Mouse (Mus musculus) heart, postnatal 10 days (tissue): Measurements from ENCODE around the gene Irf3. TPM values are rescaled to one million over a fixed set of nuclear protein-coding genes. Genes with fewer than 3 reads are reported as not detected.

Source experiments
- DNase-seq, 2 experiments: peaks; one replicate each; pipeline ENCODE4 v3.0.0; 2021
- intact Hi-C: fragments of 180-260 bp; cut with DNase I; formaldehyde crosslinking; loops from one replicate; pipeline ENCODE4 v1.15.1; 2025
- total RNA-seq, 2 experiments: library from RNA; stranded (reverse); gene quantifications; 2 replicates each; pipeline ENCODE4 v1.2.3; 2021

Gene Irf3
- total RNA-seq, 2 experiments from 2014 or later = 34.1 to 47.9 TPM

GRCm38 (mm10) chr7:44973415-44974130 lies 23.9 kb upstream of the Irf3 start:
- intact Hi-C loops = no loop called here
- DNase-seq = no peak

GRCm38 (mm10) chr7:44974383-44975116 lies 22.9 kb upstream of the Irf3 start, which contains the start of gene Cpt1c:
Cpt1c (minus strand) TSS chr7:44974851.
- intact Hi-C loops = no loop called here
- peak; percentile 80 to 86 for DNase-seq

GRCm38 (mm10) chr7:44975117-44975419 lies 22.4 kb upstream of the Irf3 start:
- intact Hi-C loops = no loop called here
- DNase-seq = no peak

- no peak for DNase-seq
- intact Hi-C loops = no loop called here
Measured at GRCm38 (mm10) chr7:44978300-44978699, 19.1 kb upstream of the Irf3 start.

GRCm38 (mm10) chr7:44981539-44981938 lies 15.9 kb upstream of the Irf3 start:
- DNase-seq = no peak
- intact Hi-C loops = loop anchor here (5.0 kb wide), 1 partner anchor 156 kb away; the partner anchor contains the start of genes Flt3l and Gm45713

GRCm38 (mm10) chr7:44983085-44983484 lies 14.4 kb upstream of the Irf3 start:
- intact Hi-C loops = loop anchor here (5.0 kb wide), 1 partner anchor 154 kb away; the partner anchor contains the start of genes Flt3l and Gm45713
- DNase-seq = peak; percentile 91 to 95

- intact Hi-C loops = loop anchor here (2.0 to 5.0 kb wide), 2 partner anchors 85 to 153 kb away; partner anchors contain the start of genes Flt3l and Gm45713
- no peak for DNase-seq
Measured at GRCm38 (mm10) chr7:44983944-44984832, 13.3 kb upstream of the Irf3 start.

- no peak for DNase-seq
- intact Hi-C loops = loop anchor here (2.0 to 5.0 kb wide), 2 partner anchors 84 to 153 kb away; partner anchors contain the start of genes Flt3l and Gm45713
Measured at GRCm38 (mm10) chr7:44984833-44985164, 12.6 kb upstream of the Irf3 start.

GRCm38 (mm10) chr7:44985595-44986191 lies 11.8 kb upstream of the Irf3 start:
- intact Hi-C loops = loop anchor here (1.0 to 2.0 kb wide), 2 partner anchors 31 to 83 kb away; partner anchors contain the start of gene Scaf1

GRCm38 (mm10) chr7:44986192-44986878 lies 11.1 kb upstream of the Irf3 start, which contains the start of gene Prmt1:
Prmt1 (minus strand) TSS chr7:44986568.
- DNase-seq = peak; percentile 98 to 99
- intact Hi-C loops = loop anchor here (1.0 kb wide), 1 partner anchor 30 kb away; the partner anchor contains the start of gene Scaf1

More at GRCm38 (mm10) chr7:44985595-44986191, 11.8 kb upstream of the Irf3 start:
- peak; percentile 79 to 82 for DNase-seq

- intact Hi-C loops = loop anchor here (1.0 kb wide), 1 partner anchor 29 kb away; the partner anchor contains the start of gene Scaf1
- DNase-seq = no peak
Measured at GRCm38 (mm10) chr7:44986879-44987718, 10.3 kb upstream of the Irf3 start.

GRCm38 (mm10) chr7:44996672-44997071 lies 776 bp upstream of the Irf3 start:
- DNase-seq = no peak
- intact Hi-C loops = no loop called here

GRCm38 (mm10) chr7:44997940-44998428 lies 536 bp downstream of the Irf3 start:
- no peak for DNase-seq
- intact Hi-C loops = loop anchor here (2.0 kb wide), 1 partner anchor 17 kb away; no protein-coding TSS in a partner anchor

GRCm38 (mm10) chr7:44998501-44998955 lies 1.1 kb downstream of the Irf3 start, which contains the start of gene Bcl2l12:
Bcl2l12 (minus strand) TSS chr7:44998712.
- intact Hi-C loops = loop anchor here (2.0 kb wide), 1 partner anchor 16 kb away; no protein-coding TSS in a partner anchor
- DNase-seq = peak; percentile 56 to 75

GRCm38 (mm10) chr7:44999753-45000152 lies 2.3 kb downstream of the Irf3 start:
- intact Hi-C loops = loop anchor here (2.0 kb wide), 1 partner anchor 15 kb away; no protein-coding TSS in a partner anchor
- peak in 1 of 2 experiments; percentile 33 for DNase-seq

GRCm38 (mm10) chr7:45000539-45001114 lies 3.2 kb downstream of the Irf3 start:
- intact Hi-C loops = no loop called here

GRCm38 (mm10) chr7:45002440-45002839 lies 5.0 kb downstream of the Irf3 start:
- intact Hi-C loops = no loop called here

More at GRCm38 (mm10) chr7:45000539-45001114, 3.2 kb downstream of the Irf3 start:
- DNase-seq = no peak

More at GRCm38 (mm10) chr7:45002440-45002839, 5.0 kb downstream of the Irf3 start:
- DNase-seq = no peak
